Mouse (Mus musculus) B cell, adult 2 months (primary cell): ENCODE measurements around the gene Gm26558.
A peak's percentile ranks its signal among the peaks of the same experiment; 100 is the strongest.

Experiments used
- DNase-seq, 2 experiments: peaks; one replicate each; pipeline ENCODE4 v3.0.0; 2022

The Gm26558 gene

DNA sequence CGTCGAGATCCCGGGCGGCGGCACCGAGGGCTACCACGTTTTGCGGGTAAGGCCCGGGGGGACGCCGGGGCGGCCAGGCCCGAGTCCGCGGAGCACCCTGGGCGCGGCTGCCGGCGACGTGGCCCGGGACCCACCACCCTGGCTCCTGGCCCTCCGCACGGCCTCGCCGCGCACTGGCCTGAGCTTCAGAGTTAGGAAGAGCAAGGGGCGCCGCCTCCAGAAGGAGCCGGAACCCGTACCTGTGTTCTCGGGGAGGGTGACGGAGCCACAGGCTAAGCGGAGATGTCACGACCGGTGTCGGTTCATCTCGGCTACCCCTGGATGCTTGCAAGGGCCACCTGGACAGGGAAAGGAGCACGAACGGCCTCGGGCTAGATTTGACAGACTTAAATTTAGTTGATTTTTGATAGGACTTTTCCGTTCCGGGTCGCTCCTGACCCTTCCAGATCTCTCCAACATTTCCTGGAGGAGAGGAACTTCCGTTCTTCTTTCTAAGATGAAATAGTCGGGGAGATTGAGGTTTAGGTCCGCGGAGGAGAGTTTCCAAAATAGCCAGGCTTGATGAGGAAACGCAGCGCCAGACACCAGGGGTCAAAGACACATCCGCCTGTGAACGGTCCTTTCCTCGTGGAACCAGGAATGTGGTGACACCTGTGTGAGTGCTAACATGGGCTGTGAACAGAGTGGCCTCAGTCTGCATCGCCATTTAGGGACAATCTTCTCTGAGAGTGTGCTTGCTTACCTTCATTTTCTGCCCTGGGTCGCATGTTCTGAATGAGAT is at the start of gene Gm26558:
Gene Gm26558, minus strand, starts transcription at position 394 of the 781 bp plus-strand sequence.
- DNase-seq = peak; percentile 20 to 22

DNA sequence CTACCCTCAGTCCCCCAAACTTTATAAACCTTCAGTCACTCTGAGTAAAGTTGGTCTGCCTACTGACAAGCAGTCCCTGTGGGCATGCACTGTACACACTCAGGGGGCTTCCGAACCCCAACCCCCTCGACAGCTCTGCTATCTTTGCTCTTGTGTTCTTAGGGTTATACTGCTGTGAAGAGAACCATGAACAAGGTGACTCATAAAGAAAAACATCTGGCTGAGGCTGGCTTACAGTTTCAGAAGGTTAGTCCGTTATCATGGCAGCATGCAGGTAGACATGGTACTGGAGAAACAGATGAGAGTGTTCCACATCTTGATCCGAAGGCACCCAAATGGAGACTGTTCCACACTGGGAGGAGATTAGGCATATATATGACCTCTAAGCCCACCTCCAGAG is 49.0 kb upstream of the Gm26558 start:
- no peak for DNase-seq

DNA sequence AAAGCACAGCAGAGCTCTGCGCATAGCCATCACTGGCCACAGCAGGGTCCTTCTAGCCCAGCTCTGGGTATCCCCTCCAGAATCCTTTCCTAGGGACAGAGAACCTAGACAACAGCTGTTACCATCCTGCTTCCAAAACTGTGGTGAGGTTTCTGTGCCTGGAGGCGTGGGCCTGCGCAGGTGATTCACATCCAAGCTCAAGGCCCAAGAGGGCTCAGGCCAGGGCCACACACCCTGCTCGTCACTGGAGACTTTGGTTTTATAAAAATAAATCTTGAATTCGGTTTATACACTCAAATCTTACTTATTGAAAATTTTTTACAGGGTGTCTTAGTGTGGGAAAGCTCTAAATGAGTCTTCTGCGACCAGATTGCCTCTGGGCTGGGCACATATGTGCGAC is 48.3 kb upstream of the Gm26558 start:
- DNase-seq = no peak

DNA sequence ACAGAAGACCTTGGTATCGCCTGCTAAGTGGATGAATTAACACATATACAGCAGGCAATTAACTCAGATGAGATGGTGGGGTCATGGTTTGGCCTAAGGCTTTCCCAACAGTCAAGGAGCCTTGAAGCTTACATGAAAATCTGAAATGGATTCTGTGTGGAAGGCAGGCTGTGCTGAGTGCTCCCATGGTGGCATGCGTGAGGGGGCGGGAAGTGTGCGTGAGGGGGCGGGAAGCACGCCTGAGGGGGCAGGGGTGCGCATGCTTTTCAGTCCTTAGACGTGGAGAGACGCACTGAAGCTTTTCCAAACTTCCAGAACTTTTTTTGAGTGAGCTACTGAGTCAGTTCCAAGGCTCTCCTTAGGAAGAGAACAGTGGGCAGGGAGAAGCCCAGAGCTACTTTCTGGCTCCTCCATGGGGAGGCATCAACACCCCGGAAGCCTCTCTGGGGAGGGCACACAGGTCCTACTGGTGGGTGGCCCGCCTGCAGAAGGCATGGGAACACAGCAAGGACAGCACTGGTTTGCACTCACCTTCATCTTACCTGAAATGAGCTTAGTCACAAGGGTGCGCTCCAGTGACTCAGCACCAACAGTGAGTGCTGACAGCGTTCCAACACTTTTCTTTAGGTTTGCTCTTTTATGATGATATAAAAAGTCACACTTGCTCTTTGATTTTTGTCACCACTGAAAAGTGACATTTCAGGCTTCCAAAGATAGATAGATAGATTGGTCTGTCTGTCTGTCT is 47.2 kb upstream of the Gm26558 start:
- DNase-seq = no peak

DNA sequence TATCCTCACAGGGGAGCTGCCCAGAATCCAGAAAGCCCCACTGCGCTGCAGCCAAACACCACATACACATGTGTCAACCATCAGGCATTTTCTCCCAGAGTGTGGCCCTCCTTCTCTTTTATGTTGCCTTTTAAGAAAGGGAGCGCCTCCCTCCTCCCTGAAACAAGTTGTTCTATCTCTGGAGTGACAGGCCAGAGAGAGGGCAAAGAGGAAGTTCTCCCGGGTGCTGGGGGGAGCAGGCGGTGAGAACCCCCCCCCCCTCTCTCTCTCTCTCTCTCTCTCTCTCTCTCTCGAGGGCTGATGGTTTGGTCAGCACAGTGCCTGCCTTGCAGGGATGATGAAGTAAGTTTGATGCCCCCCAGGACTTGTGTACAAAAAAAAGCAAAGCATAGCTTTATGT is 40.5 kb upstream of the Gm26558 start:
- no peak for DNase-seq

DNA sequence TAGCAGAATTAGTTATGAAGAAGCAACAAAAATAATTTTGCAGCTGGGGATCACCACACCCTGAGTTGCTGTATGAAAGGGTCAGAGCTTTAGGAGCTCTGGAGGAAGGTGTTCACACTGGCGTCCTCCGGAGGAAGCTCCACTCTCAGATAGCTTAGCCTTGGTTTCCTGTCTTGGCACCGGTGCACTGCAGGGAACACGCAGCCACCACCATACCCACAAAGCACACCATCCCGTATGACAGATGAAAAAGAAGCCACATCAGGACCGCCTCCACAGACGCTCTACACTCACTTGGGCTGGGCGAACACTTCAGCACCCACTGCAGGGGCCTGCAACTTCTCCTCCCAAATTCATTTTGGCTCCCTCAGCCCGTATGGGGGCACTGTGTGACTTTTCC is 39.7 kb upstream of the Gm26558 start:
- DNase-seq = no peak

DNA sequence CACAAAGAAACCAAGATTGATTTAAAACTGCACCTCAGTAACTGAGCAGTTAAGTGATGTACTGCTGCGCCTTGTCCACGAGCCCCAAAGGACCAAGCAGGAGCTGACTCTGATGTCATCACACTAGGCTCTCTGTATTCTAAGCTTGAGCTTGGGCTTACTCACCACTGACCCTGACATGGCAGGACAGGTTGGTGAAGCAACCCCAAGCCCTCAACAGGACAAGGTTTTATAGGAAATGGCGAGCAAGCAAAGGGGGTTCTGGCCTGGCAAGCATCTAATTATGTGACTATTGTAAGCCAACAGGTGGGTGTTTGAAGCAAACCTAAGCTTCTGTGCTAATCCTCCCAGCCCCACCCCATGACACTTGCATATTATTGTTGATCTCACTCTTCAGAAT is 38.9 kb upstream of the Gm26558 start:
- no peak for DNase-seq

DNA sequence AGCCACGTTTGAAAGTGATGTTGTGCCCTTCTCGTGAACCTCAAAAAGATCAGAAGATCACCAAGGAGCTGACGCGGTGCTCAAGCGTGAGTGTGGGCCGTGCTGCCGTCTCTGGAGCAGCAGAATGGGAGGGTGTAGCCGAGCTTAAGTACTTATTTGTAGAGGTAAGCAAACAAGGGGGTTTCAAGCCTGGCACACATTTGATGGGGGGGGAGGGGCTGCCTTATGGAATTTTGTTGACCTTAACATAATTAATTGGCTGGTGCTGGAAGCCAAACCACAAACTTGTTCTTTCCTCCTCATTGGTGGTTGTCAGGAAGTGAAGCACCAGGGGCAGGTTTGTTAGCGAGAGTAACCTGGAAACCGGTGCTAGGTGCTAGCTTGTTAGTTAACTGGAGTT is 33.8 kb upstream of the Gm26558 start:
- DNase-seq = no peak

DNA sequence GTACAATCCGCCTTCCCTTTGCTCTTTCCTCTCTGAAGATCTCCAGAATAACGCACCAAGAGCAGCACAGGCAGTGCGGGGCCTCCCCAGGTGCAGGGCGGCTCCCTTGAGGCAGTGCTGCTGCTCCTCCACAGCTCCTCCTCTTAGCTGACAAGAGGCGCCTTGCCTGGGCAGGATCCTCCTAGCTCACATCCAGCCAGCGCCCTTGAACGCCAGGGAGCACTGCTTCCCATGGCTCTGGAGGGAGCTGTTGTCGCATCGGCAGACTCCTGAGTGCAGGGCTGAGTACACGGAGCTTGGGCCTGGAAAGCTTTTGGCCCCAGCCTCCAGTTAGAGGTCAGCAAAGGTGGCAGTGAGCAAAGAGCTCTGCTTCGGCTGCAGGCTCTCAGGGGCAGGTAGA is 28.3 kb upstream of the Gm26558 start:
- DNase-seq = no peak

DNA sequence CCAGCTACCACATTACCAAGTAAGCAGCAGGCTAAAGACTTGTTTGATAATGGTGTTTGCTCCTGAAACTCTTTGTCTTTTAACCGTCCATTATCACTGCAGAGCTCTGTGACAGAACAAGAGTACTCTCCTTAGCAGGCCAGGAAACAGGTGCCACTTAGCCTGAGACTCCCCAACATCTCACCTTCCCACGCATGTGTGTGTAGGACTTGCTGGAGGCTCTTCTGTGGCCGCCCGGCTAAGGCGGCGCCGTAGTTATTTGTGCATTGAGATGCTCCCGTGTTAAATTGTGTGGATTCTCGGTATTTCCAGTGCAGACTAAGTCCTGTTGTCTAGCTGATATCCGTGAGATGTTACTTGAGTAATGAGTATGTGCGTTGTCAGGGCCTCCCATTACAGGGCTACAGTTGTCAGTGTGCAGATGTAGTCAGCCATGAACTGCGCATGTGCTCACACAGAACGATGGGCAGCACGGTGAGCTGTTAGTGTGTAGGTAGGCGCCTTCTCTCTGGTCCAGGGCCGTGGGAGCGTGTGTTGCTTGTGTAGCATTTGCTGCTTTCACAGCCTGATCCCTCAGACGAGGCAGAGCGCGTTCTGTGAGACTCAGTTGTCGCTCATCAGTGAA is 26.7 kb upstream of the Gm26558 start:
- no peak for DNase-seq

DNA sequence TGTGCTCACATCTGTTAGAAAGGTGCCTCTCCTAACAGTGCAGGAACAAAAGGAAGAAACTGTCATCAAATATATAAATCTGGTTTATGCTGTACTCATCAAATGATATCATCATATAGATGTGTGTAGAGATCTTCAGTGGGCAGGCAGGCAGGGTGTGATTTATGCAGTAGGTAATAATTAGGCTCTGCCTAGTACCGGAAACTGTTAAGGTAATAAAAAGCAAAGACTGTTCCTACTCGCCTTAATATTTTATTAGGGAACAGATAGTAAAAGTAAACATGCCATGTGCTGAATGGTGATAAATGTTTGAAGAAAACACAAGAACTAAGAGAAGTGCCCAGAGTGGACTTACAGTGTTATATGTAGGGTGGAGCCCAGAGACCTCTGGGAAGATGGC is 20.4 kb upstream of the Gm26558 start:
- DNase-seq = no peak

DNA sequence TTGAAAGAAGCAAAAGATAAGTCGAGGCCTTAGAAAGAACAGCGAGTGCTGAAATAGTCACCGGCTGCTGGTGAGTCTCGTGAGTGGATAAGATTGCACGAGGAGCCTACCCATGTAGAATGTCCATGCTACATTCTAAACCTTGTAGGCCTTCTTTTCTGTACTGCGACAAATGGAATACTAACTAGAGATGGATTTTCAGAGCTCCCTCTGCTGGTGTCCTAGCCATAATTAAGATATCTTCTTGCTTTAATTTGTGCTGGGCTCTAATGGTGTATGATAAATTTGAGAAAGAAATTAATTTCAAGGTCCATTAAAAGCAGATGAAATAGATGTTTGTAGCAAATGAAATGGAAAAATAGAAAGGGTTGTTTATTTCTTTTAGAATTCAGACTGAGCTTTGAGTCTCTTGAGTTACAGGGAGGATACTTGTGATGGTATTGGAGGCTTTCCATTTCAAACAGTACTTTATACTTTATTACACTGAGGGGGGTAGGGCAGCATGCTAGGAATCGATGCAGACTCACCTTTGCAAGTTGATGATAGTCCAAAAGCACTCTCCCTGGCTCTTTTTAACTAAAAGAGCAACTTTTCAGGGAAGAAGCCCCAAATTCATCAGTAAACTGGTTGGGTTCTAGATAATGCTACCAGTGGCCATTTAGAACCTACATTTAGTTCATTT is 11.7 kb upstream of the Gm26558 start:
- DNase-seq = peak; percentile 32 to 39

DNA sequence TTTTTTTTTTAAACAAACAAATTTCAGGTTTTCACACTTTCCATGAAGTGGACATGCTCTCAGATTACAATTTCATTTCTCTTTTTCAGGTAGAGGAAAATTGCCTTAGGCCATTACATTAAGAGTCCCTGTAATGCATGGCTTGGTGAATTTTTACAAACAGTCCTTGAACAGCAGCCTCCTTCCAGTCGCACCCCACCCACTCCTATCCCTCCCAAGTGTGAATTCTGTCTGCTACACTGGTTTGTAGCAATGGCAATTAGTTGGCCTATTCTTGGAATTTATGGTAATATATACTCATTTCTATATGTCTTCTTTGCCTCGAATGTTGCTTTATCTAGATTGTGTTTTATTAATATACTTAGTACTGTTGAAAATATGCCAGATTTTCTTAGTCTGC is 10.6 kb upstream of the Gm26558 start:
- DNase-seq = no peak

DNA sequence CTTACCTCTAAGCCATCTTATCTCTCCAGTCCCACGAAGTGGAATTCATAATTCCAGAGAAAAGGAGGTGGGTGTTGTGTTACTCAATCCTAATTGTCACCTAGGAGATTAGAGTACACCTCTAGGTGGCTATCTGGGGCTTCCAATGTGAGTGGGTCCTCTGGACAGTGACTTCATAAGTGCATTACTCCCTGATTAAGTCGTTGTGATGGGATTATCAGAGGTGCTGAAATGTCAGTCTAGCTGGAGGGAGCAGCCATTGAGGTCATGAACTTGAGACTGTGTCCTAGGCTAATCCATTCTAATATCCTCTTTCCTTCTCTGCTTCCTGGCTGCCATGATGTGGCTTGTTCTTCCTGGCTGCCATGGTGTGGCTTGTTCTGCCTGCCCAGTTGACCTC is 8.0 kb upstream of the Gm26558 start:
- DNase-seq = no peak

DNA sequence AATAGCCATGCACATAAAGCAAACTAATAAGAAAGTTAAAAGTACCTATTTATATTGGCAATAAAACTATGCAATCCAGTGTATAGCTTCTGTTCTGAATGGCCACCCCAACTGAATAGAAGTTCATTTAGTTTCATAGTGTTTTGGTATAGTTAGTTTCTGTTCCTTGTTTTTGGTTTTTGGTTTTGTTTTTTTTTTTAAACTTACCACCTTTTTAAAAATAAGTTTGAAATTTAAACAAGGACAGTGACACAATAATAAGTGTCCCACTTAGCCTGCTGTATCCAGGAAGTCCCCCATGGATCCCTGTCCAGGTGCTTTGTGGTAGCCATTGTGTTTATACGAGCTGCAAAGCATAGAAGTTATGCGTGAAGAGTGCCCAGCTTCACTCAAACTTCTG is 7.3 kb upstream of the Gm26558 start:
- DNase-seq = peak; percentile 36 to 39

DNA sequence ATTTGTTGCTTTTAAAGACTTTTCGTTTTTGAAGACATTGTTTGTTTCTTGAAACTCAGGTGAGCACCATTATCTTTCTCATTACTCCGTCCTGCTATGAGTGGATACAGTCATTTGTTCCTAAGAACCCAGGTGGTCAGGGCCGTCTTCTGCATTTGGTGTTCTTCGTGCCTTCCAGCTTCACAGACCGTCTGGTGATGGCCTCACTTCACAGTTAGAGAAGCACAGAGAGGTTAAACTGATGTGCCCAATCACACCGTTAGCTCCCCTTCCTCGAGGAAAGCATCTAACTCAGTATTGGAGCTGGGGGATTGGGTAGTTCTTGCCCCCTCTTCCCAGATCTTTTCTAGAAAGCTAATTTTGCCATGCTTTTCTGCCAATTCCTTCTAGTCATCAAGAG is 5.1 kb upstream of the Gm26558 start:
- no peak for DNase-seq

DNA sequence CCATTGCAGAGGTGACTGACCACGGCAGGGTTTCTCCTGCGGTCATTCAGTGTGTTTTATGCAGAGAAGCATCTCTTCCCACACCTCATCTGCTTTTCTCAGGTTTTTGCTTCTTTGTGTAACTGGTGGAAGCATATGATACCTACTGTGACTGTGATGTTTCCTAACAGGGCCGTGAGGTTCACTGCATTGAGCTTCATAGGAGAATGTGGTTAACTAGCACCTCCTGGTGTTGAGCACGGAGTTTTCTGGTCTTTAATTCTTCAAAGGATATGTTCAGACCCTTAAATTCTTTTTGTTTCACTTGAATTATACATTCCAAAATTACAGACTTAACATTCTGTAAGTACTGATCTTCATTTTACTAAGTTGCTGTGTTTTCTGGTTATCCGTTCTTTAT is 1.9 kb upstream of the Gm26558 start:
- DNase-seq = peak; percentile 52 to 56

DNA sequence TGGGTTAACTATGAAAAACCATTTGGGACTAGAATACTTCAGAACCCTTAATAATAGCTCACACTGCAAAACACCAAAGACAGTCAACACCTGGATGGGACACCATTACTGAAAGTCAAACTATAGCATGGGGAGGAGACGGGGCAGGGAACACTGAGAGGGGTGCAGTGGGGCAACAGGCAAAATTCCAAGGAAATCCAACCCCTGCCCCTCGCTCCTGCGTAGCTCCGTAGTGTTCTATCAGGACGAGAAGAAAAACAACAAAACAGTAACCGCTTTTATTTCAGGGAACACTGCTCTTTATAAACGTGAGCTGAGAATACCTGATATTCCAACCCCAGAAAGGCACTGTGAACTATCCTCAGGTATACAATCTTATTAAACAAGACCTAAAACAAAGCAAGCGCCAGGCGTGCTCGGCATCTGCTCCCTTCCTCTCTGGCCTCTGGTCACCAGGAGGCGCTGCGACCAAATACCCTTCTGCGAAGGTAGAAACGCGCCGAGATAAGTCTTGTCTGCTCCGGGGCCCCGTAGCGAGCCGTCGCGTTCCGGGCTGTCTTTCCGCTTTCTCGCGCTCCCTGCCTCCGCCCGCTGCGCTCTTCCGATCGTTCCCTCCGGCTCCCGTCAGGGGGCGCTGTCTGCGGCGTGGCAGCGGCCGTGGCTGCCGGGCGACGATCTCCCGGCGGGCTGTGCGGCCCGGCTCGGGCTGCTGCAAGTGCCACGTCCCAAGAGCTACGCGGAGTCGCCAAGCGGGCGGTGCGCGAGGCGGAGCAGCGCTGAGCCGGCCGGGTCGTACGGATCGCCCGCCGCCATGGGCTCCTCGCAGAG is 807 bp downstream of the Gm26558 start, which contains the start of gene Gorasp2:
Gene Gorasp2, plus strand, starts transcription at position 690 of the 828 bp plus-strand sequence.
- DNase-seq = peak; percentile 97

DNA sequence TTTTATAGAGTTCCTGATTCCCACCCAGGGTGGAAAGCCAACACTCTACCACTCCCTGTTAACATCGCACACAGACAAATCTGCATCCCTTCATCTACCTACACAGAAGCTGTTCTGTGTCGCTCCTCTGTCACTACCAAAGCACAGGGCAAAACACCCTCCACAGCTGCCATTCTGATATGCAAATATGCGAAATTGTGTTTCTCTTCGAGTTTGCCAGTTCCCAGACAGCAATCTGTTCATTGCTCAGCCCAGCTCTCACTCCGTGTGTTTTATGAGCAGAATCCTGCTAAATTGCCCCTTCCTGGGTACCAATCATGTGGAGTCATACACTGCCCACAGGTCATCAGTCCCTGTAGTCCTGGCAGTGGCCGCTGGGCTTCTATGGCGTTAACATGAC is 4.8 kb downstream of the Gm26558 start:
- no peak for DNase-seq

DNA sequence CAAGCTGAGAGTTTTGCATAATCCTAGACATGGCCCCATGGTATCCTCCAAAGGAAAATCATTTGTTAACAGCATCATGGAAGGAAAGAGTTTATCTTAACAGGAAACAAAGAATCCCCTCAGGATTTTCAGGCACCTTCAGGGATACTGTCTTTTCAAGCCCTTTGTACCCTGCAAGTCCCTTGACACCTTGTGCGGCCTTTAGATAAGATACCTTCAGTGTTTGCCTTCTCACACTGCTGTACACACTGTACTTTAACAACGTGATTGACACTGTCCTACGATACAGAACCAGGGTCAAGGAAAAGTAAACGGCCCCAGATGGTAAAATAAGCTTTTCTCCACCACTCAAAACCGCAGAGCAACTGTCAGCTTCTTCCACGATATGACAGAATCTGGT is 10.1 kb downstream of the Gm26558 start:
- no peak for DNase-seq

DNA sequence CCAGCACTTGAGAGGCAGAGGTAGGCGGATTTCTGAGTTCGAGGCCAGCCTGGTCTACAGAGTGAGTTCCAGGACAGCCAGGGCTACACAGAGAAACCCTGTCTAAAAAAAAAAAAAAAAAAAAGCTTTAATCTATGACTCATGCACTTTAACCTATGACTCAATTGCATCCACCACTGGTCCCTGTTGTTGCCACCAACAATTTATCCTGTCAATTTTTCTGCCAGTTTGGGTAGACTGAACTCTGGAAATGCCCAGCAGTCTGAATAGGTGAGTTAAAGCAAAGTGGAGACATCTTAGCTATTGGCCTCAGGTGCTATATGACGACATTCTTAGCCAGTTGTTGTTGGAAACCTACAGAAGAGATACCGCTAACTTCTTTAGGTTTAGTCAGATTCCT is 12.4 kb downstream of the Gm26558 start:
- DNase-seq = no peak

DNA sequence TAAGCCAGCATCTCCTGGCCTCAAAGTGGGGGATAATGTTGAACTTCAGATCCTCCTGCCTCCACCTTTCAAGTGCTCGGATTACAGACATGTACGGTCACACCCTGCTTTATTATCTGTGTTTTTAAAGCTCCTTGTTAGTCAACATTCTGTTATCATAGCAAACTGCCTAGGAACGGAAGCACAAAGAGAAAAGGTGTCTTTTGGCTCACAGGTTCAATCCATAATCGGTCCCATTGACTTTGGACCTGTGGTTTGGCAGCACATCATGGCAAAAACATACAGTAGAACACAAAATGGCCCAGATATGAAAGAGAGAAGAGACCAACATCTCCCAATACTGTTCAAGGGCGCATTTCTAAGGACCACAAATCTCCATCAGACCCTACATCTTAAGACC is 13.6 kb downstream of the Gm26558 start:
- no peak for DNase-seq
